Mouse (Mus musculus) E14TG2a.4 (cell line): ENCODE results near the gene Mettl7a1.

Experiments used
- CTCF ChIP-seq: conservative IDR thresholded peaks from 2 replicates; pipeline ENCODE4 v1.5.1; 2014; ENCODE audit warnings: low read length
- NANOG ChIP-seq: IDR thresholded peaks from 2 replicates; pipeline ENCODE4 v1.6.1; 2014; ENCODE audit warnings: borderline replicate concordance, low read length, mixed read lengths
- POU5F1 ChIP-seq: IDR thresholded peaks from 2 replicates; pipeline ENCODE4 v1.6.1; 2014; ENCODE audit warnings: low read length, borderline replicate concordance

DNA sequence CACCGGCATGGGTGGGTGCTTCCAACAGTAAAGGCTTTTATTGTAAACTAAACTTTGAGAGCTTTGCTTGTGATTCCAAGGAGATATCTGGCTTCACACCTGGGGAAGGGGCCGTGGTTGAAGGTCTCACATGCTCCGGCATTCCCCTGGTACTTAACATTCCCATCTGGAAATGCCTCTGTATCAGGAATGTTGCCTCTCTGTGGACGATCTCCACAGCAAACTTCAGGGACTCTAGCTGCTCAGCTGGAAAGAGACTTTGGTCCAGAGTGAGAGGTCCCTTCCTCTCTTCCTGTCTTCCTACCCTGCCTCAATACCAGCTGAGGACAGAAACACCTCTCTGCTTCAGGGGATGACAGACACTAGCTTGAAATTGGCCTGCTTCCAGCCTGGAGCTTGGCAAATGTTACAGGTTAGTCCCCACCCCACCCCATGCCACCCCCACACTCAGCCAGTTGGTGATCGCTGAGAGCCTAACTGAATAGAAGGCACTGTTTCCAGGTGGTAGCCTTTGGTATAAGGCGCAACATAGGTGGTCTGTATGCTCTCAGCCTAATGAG, 47.6 kb downstream of the Mettl7a1 start:
- TF ChIP-seq CTCF (no peak), NANOG (no peak), POU5F1 (no peak)
